Mouse (Mus musculus): ENCODE measurements around the gene Mcts1.

GRCm38 (mm10) chrX:38600177-38600994, at the start of gene Mcts1:
- TF ChIP-seq MAX (IDR thresholded peaks at IDR 0.05) (peak; percentile 50), CTCF (IDR thresholded peaks at IDR 0.05; ENCODE audit: control insufficient read depth, insufficient read depth, insufficient read length) (no peak), CEBPB (IDR thresholded peaks at IDR 0.05; ENCODE audit: low read depth) (no peak)

Data from C2C12 (cell line).